ENCODE assay signal across 8 mouse cellular contexts in genomic region chr5:149183721-149184103, GRCm38 (mm10). TPM values are rescaled to one million over a fixed set of nuclear protein-coding genes. Genes with fewer than 3 reads are reported as not detected.
A peak's percentile ranks its signal among the peaks of the same experiment; 100 is the strongest.
DNase-seq lines count a peak whose midpoint lies in the region; ATAC-seq and TF ChIP-seq lines count a peak whose summit lies in the region.

No protein-coding gene starts in this region.

- peak overlapping the region; percentile 41 for H3ac ChIP-seq in myocyte (ENCODE audit: control insufficient read depth, insufficient read length)

- peak; percentile 68 for ATAC-seq in intestine, embryonic 15.5 days

- H3K4me3 ChIP-seq in liver, adult 2 months (ENCODE audit: insufficient read depth, low read depth, low read length) = peak overlapping the region; percentile 69
- peak overlapping the region; percentile 73 for H3K4me3 ChIP-seq in embryonic facial prominence, embryonic 10.5 days
- H3K4me3 ChIP-seq in intestine, embryonic 15.5 days (replicated peaks) = peak overlapping the region; percentile 60
- peak overlapping the region; percentile 99 for H3K4me3 ChIP-seq in myocyte

- WGBS in liver, adult 2 months = under 1% methylated on average over 13 of the region's 13 CpGs
- WGBS in embryonic facial prominence, embryonic 10.5 days = under 1% methylated on average over 13 of the region's 13 CpGs
- 0% methylated on average over 13 of the region's 13 CpGs for WGBS in intestine, embryonic 15.5 days

- peak overlapping the region; percentile 83 for H3K9ac ChIP-seq in liver, adult 2 months (ENCODE audit: low read depth, low read length)
- H3K9ac ChIP-seq in intestine, embryonic 15.5 days = peak overlapping the region; percentile 80

- no peak for TF ChIP-seq POLR2A in liver, adult 2 months (IDR thresholded peaks at IDR 0.05; ENCODE audit: extremely low read depth, insufficient read depth, low read length)
- TF ChIP-seq POLR2A in myocyte (IDR thresholded peaks at IDR 0.05; ENCODE audit: insufficient read length, low read depth) = no peak

- H3K79me2 ChIP-seq in liver, adult 2 months (ENCODE audit: control insufficient read depth, insufficient read depth, low read length) = peaks cover 3% of the 10 kb centered on the region; the same call in 1 of the 2 replicates
- H3K79me2 ChIP-seq in myocyte (ENCODE audit: control insufficient read depth, insufficient read depth) = peaks cover 38% of the 10 kb centered on the region

- H3K9me3 ChIP-seq in embryonic facial prominence, embryonic 10.5 days = no peaks in the 10 kb centered on the region
- H3K9me3 ChIP-seq in intestine, embryonic 15.5 days = no peaks in the 10 kb centered on the region

- no peak for TF ChIP-seq CTCF in liver, adult 2 months (IDR thresholded peaks at IDR 0.05; ENCODE audit: low read depth, low read length)

- H3K27ac ChIP-seq in liver, adult 2 months (replicated peaks; ENCODE audit: insufficient read depth, low read depth, low read length) = peak overlapping the region; percentile 93
- H3K27ac ChIP-seq in embryonic facial prominence, embryonic 10.5 days (replicated peaks) = peak overlapping the region; percentile 97
- H3K27ac ChIP-seq in intestine, embryonic 15.5 days = peak overlapping the region; percentile 95

- H3K4me1 ChIP-seq in liver, adult 2 months (ENCODE audit: control insufficient read depth, insufficient read depth, low read length) = no peaks in the 10 kb centered on the region
- peaks cover 26% of the 10 kb centered on the region for H3K4me1 ChIP-seq in embryonic facial prominence, embryonic 10.5 days
- peaks cover 3% of the 10 kb centered on the region; the same call in 1 of the 2 replicates for H3K4me1 ChIP-seq in intestine, embryonic 15.5 days (replicated peaks)

- peaks cover 3% of the 10 kb centered on the region; the same call in 1 of the 2 replicates for H3K36me3 ChIP-seq in liver, adult 2 months (ENCODE audit: control insufficient read depth, insufficient read depth, low read length)
- H3K36me3 ChIP-seq in embryonic facial prominence, embryonic 10.5 days (replicated peaks) = peaks cover 23% of the 10 kb centered on the region
- no peaks in the 10 kb centered on the region for H3K36me3 ChIP-seq in intestine, embryonic 15.5 days
- H3K36me3 ChIP-seq in myocyte (ENCODE audit: control insufficient read depth, insufficient read depth) = peaks cover 8% of the 10 kb centered on the region

- peak overlapping the region; percentile 54 for H3K4me2 ChIP-seq in intestine, embryonic 15.5 days (replicated peaks)
- H3K4me2 ChIP-seq in myocyte (ENCODE audit: low read depth) = peak overlapping the region; percentile 62

- DNase-seq in liver, adult 2 months (ENCODE audit: extremely low read depth, low read depth, low spot score) = peak; percentile 76
- no peak for DNase-seq in liver
- no peak for DNase-seq in embryonic facial prominence, embryonic 10.5 days (ENCODE audit: low spot score)
- DNase-seq in T-cell, adult 2 months (ENCODE audit: low spot score) = no peak
- DNase-seq in right cerebral cortex, postnatal 36 days (ENCODE audit: low spot score in 2 of 2) = no peak
- no peak for DNase-seq in adrenal gland, postnatal 25 days

- H3K27me3 ChIP-seq in liver, adult 2 months (ENCODE audit: control insufficient read depth, insufficient read depth, low read length) = no peaks in the 10 kb centered on the region
- no peaks in the 10 kb centered on the region for H3K27me3 ChIP-seq in embryonic facial prominence, embryonic 10.5 days (replicated peaks; ENCODE audit: low read depth, poor library complexity, severe bottlenecking)
- H3K27me3 ChIP-seq in intestine, embryonic 15.5 days (replicated peaks) = no peaks in the 10 kb centered on the region
- no peaks in the 10 kb centered on the region for H3K27me3 ChIP-seq in myocyte (ENCODE audit: control insufficient read depth, insufficient read depth, insufficient read length)

TF ChIP-seq in myocyte, 11 proteins besides CTCF, POLR2A, EP300 and RAD21:
- TF ChIP-seq USF1 (IDR thresholded peaks at IDR 0.05; ENCODE audit: low read depth) (peak; percentile 43), POLR2AphosphoS2 (IDR thresholded peaks at IDR 0.05; ENCODE audit: insufficient read length, low read depth) (no peak)

RNA-seq across cellular contexts. Expression of gene Uspl1, which starts 0.4 kb away (rescaled TPM):
- 17.0 and 17.1 TPM in 2 replicates for total RNA-seq in liver, adult 2 months (2014; rRNA removed)
- 4.8 and 6.2 TPM in 2 replicates for polyA plus RNA-seq in liver, adult 2 months (2012; rRNA removed)
- polyA plus RNA-seq in embryonic facial prominence, embryonic 10.5 days (2016; fragmentation: Nextera tagmentation; extraction: Ambion mirVana) = 76.3 and 78.3 TPM in 2 replicates
- polyA plus RNA-seq in intestine, embryonic 15.5 days (2015; fragmentation: Nextera tagmentation; extraction: Ambion mirVana) = 33.7 and 37.1 TPM in 2 replicates
- 18.4 TPM for polyA plus RNA-seq in myocyte (2012; fragmentation: generic; extraction: Trizol)
- 30.4 and 32.5 TPM in 2 replicates for total RNA-seq in adrenal gland, postnatal 25 days (2021)

RNA-seq across cellular contexts. Expression of gene Hmgb1, which starts 0.6 kb away (rescaled TPM):
- total RNA-seq in liver, adult 2 months (2014; rRNA removed) = 106 and 131 TPM in 2 replicates
- 17.1 and 21.0 TPM in 2 replicates for polyA plus RNA-seq in liver, adult 2 months (2012; rRNA removed)
- 1,556 and 1,753 TPM in 2 replicates for polyA plus RNA-seq in embryonic facial prominence, embryonic 10.5 days (2016; fragmentation: Nextera tagmentation; extraction: Ambion mirVana)
- 1,042 and 1,306 TPM in 2 replicates for polyA plus RNA-seq in intestine, embryonic 15.5 days (2015; fragmentation: Nextera tagmentation; extraction: Ambion mirVana)
- polyA plus RNA-seq in myocyte (2012; fragmentation: generic; extraction: Trizol) = 88.6 TPM
- total RNA-seq in adrenal gland, postnatal 25 days (2021) = 152 and 186 TPM in 2 replicates

Comparison
In these comparisons a context has a peak if more than half of its experiments do, and no peak if none do; other contexts are left out.
1. RNA of gene Hmgb1, which starts 0.6 kb away (polyA plus RNA-seq): 1,556 to 1,753 TPM in embryonic facial prominence, embryonic 10.5 days and 1,042 to 1,306 TPM in intestine, embryonic 15.5 days; 88.6 TPM in myocyte (single experiment) and 17.1 to 21.0 TPM in liver, adult 2 months; every median in the first group is over 10 times any median in the second.
2. Peak in every context shown above with its lines, with median percentiles within 50 percentile points of each other: H3K27ac ChIP-seq and H3K4me3 ChIP-seq.